Mouse (Mus musculus) liver, embryonic 14.5 days (tissue): ENCODE measurements around the gene Misp.

Source experiments
- CTCF ChIP-seq: IDR thresholded peaks from 2 replicates; pipeline ENCODE4 v1.5.1; 2016; ENCODE audit warnings: antibody characterized with exemption, low read depth, control low read depth
- EP300 ChIP-seq: IDR thresholded peaks from 2 replicates; pipeline ENCODE4 v1.6.1; 2016; ENCODE audit warnings: antibody characterized with exemption, low read depth

- no peak for TF ChIP-seq CTCF
- no peak for TF ChIP-seq EP300
Observed at GRCm38 (mm10) chr10:79859116-79859515, 38.3 kb downstream of the Misp start.
